Mouse (Mus musculus) B cell, adult 2 months (primary cell): Measurements from ENCODE around the gene Vmn1r194.
"Not testable (repeated sequence)": the region's sequence is repeated elsewhere in the genome, so short reads cannot be mapped to it uniquely, and the experiment has no call there.

Source experiments
- DNase-seq, 2 experiments: peaks; one replicate each; pipeline ENCODE4 v3.0.0; 2022

Gene Vmn1r194

DNA sequence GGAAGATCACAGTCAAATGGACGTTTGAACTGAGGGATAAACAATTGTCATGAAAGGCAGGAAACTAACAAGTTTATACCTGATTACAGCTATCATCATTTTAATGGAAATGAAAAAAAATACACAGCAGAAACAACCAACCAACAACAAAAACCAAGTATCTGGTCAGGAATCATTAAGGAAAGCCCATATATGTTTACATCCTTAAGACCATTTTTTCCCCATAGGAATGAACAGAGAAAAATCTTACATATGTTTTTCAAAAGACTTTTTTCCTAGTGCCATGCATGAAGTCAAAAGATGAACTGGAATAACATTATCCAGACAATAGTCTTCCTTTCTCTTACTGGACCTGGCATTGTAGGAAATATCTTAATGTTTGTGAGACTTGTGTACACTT is at the start of gene Vmn1r194:
Gene Vmn1r194, plus strand, starts transcription at position 301 of the 400 bp plus-strand sequence.
- no peak for DNase-seq

DNA sequence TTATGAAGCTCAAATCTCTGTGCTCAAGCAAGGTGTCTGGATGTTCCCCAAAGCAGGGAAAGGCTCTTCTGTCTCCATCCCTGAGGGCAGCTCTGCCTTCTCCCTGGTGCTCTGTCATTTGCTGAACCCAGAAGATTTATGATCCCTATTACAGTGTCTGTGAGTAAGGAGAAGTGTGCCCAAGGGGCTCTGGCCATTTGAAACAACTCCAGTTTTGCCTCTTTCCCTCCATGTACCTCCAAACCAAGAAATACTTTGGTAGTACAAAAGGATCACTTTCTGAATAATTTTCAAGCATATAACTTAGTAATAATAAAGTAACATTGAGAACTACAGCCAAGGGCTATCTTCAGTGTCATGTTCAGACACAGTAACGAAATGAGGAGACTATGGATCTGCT is 21.0 kb upstream of the Vmn1r194 start, which contains the start of gene Vmn1r193:
Gene Vmn1r193, minus strand, starts transcription at position 101 of the 400 bp plus-strand sequence.
- DNase-seq = not testable (repeated sequence)

DNA sequence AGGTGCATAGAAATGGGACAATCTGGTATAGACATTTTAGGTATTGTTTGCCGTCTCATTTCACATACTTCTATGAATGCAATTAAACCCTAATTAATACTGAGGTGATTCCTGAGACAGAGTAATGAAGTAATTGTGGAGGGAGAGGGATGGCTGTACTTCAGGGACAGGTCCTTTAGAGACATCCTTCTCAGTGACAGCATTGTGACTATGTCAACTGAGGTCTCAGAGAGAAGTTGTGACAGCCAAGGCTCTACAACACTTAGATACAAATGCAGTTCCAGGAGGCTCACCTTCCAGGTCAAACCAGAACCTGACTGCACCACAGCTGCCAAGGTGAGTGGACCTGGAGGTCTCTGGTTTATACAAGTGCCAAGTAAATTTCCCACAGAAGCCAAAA is 26.2 kb downstream of the Vmn1r194 start, which contains the start of gene Vmn1r195:
Gene Vmn1r195, plus strand, starts transcription at position 301 of the 400 bp plus-strand sequence.
- DNase-seq = not testable (repeated sequence)

DNA sequence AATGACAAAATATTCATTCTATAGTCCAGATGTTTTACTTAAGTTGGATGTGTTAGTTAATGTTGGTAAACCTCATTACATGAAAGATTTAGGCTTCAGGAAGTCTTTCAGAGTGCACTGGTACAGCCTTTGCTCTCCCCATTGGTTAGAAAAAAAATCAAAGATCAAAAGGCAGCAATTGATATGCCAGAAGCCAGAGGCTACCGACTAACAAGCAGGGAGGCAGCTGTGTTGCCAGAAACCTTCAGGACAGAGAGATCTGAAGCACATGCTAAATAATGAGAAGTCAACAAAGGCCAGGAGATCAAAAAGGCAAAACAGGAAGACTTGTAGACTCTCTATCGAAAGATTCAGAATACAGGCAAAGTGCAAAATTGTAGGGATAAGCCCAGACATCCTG is 27.7 kb downstream of the Vmn1r194 start:
- DNase-seq = no peak

DNA sequence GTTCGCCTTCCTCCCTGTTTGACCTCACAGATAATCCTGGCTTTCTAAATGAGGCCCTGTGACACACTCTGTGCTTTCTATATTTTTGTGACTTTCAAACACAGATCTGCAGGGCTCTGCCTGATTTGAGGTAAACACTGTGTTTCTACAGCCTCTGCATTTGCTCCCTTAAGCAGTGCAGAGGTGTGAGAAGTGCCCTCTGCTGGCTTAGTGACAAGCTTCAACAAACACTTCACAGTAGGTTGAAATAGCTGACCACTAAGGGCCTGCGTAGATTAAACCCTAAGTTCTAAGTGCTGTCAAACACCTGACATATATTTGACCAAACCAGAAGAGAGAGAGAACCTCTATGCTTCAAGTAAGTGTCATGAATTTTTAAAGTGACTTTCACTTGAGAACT is 40.6 kb downstream of the Vmn1r194 start:
- no peak for DNase-seq

DNA sequence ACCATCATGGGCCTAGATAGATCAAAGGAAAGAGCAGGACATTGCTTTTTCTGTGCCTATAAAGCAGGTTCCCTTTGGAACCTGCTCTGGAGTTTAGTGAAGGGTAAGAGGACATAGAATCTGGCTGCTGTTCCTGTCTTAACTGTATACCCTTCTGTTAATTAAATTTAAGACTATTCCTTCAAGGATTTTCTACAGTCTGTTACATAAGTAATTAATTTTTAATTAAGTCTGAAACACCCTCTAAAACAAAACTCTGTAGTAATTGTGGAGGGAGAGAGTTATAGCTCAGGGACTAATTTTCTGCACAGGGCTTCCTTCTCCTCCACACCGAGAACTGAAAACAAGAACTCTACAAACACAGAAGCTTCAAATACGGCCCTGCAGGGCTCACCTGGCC is 45.6 kb downstream of the Vmn1r194 start, which contains the start of gene Vmn1r196:
Gene Vmn1r196, plus strand, starts transcription at position 301 of the 400 bp plus-strand sequence.
- DNase-seq = no peak
